Mouse (Mus musculus) G1E (cell line): ENCODE measurements around the gene Surf1.

Source experiments
- CTCF ChIP-seq: IDR thresholded peaks from 2 replicates; pipeline ENCODE4 v1.5.1; 2012; ENCODE audit warnings: low read depth, low read length, inconsistent platforms, mixed read lengths
- GATA1 ChIP-seq: IDR thresholded peaks from 2 replicates; pipeline ENCODE4 v1.6.1; 2012; ENCODE audit warnings: borderline replicate concordance, low read length, inconsistent platforms, mixed read lengths
- POLR2AphosphoS5 ChIP-seq: IDR thresholded peaks from 2 replicates; pipeline ENCODE4 v1.6.1; 2012; ENCODE audit warnings: low read depth, low read length, inconsistent platforms; ENCODE audit not compliant: insufficient replicate concordance
- TAL1 ChIP-seq: conservative IDR thresholded peaks from 2 replicates; pipeline ENCODE4 v1.6.1; 2012; ENCODE audit warnings: low read depth, low read length, inconsistent platforms, mixed read lengths

DNA sequence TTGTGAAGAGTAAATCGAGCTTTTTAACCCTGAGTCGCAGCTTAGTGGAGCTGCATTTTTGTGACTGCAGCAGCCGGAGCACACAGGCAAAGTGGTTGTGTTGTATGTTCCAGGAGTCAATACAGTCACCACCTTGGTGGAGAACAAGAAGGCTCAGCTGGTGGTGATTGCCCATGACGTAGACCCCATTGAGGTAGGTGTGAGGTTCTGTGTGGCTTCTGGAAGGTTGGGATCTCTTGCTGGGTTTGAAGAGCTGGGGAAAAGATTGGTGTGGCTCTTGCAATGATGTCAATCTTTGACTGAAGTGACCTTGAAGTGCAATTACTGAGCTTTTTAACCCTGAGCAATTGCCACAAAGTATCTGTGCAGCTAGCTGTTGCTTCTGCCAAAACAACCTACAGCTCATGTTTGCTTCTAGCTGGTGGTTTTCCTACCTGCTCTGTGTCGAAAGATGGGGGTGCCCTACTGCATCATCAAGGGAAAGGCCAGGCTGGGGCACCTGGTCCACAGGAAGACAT, 4.0 kb downstream of the Surf1 start:
- TF ChIP-seq CTCF (no peak), TAL1 (no peak), POLR2AphosphoS5 (no peak; the same call in 1 of the 2 replicates), GATA1 (no peak)
